In genomic region chr5:88420319-88421065, GRCm38 (mm10) we compare ENCODE assay signal across 39 mouse cellular contexts. TPM values are rescaled to one million over a fixed set of nuclear protein-coding genes. Genes with fewer than 3 reads are reported as not detected.
"Had no signal": no experiment of that assay in that cellular context is flagged by ENCODE, and none has a peak within 500 bp of the region (broad histone marks: within the 10 kb centered on the region; RNA-seq: fewer than 3 reads in every experiment).

No protein-coding gene starts in this region.

- H3K4me3 ChIP-seq: limb, embryonic 10.5 days; limb, embryonic 12.5 days; limb, embryonic 13.5 days; limb, embryonic 15.5 days; liver, embryonic 12.5 days; liver, embryonic 13.5 days; liver, embryonic 15.5 days; lung, embryonic 15.5 days; megakaryocyte, embryonic 14.5 days; midbrain, embryonic 10.5 days; midbrain, embryonic 12.5 days; midbrain, embryonic 13.5 days; midbrain, embryonic 15.5 days; myocyte; neural tube, embryonic 12.5 days; neural tube, embryonic 13.5 days had no signal

- DNase-seq: left cerebral cortex, postnatal 4 days; liver; liver, embryonic 13.5 days; liver, postnatal 0 days; lung, adult 18-20 months; lung, adult 2 months; lung, embryonic 14.5 days; lung, postnatal 10 days; lung, postnatal 14 days; lung, postnatal 36 days; lung, postnatal 4 days; midbrain, embryonic 14.5 days had no signal

- H3K9ac ChIP-seq: limb, embryonic 12.5 days; limb, embryonic 13.5 days; limb, embryonic 15.5 days; liver, embryonic 12.5 days; liver, embryonic 13.5 days; liver, embryonic 14.5 days; liver, embryonic 15.5 days; liver, postnatal 0 days; lung, embryonic 14.5 days; lung, embryonic 15.5 days; midbrain, embryonic 12.5 days; midbrain, embryonic 13.5 days; midbrain, embryonic 15.5 days; neural tube, embryonic 12.5 days; neural tube, embryonic 13.5 days had no signal

- H3K27me3 ChIP-seq: limb, embryonic 12.5 days; limb, embryonic 13.5 days; limb, embryonic 15.5 days; liver, embryonic 12.5 days; liver, embryonic 13.5 days; liver, embryonic 15.5 days; lung, embryonic 15.5 days; megakaryocyte, embryonic 14.5 days; midbrain, embryonic 12.5 days; midbrain, embryonic 13.5 days; midbrain, embryonic 15.5 days; neural tube, embryonic 12.5 days; neural tube, embryonic 13.5 days had no signal

- H3K27ac ChIP-seq: limb, embryonic 10.5 days; limb, embryonic 12.5 days; limb, embryonic 13.5 days; limb, embryonic 15.5 days; liver, embryonic 12.5 days; liver, embryonic 13.5 days; liver, embryonic 14.5 days; liver, embryonic 15.5 days; lung, embryonic 15.5 days; macrophage; midbrain, embryonic 10.5 days; midbrain, embryonic 12.5 days; midbrain, embryonic 13.5 days; midbrain, embryonic 15.5 days; neural tube, embryonic 12.5 days; neural tube, embryonic 13.5 days had no signal

- H3K36me3 ChIP-seq: limb, embryonic 10.5 days; limb, embryonic 12.5 days; limb, embryonic 13.5 days; limb, embryonic 15.5 days; liver, embryonic 12.5 days; liver, embryonic 13.5 days; liver, embryonic 15.5 days; lung, embryonic 15.5 days; midbrain, embryonic 10.5 days; midbrain, embryonic 12.5 days; midbrain, embryonic 13.5 days; midbrain, embryonic 15.5 days; neural tube, embryonic 12.5 days; neural tube, embryonic 13.5 days had no signal

- H3K9me3 ChIP-seq: limb, embryonic 10.5 days; limb, embryonic 12.5 days; limb, embryonic 13.5 days; limb, embryonic 15.5 days; liver, embryonic 12.5 days; liver, embryonic 13.5 days; liver, embryonic 15.5 days; lung, embryonic 15.5 days; megakaryocyte, embryonic 14.5 days; midbrain, embryonic 10.5 days; midbrain, embryonic 12.5 days; midbrain, embryonic 13.5 days; midbrain, embryonic 15.5 days; neural tube, embryonic 12.5 days; neural tube, embryonic 13.5 days had no signal

- H3K4me2 ChIP-seq: limb, embryonic 12.5 days; limb, embryonic 13.5 days; limb, embryonic 15.5 days; liver, embryonic 11.5 days; liver, embryonic 12.5 days; liver, embryonic 13.5 days; liver, embryonic 15.5 days; lung, embryonic 14.5 days; lung, embryonic 15.5 days; midbrain, embryonic 11.5 days; midbrain, embryonic 12.5 days; midbrain, embryonic 13.5 days; midbrain, embryonic 15.5 days; neural tube, embryonic 12.5 days; neural tube, embryonic 13.5 days had no signal

- H3K4me1 ChIP-seq: limb, embryonic 10.5 days; limb, embryonic 12.5 days; limb, embryonic 13.5 days; limb, embryonic 15.5 days; liver, embryonic 12.5 days; liver, embryonic 13.5 days; liver, embryonic 15.5 days; lung, embryonic 15.5 days; megakaryocyte, embryonic 14.5 days; midbrain, embryonic 10.5 days; midbrain, embryonic 12.5 days; midbrain, embryonic 13.5 days; midbrain, embryonic 15.5 days; neural tube, embryonic 12.5 days; neural tube, embryonic 13.5 days had no signal

- ATAC-seq: liver, embryonic 12.5 days; liver, postnatal 0 days; lung, postnatal 0 days; midbrain, embryonic 13.5 days; midbrain, embryonic 15.5 days; midbrain, embryonic 16.5 days had no signal

RNA-seq across cellular contexts. Expression of gene Ambn, which starts 35.3 kb away (rescaled TPM):
- polyA plus RNA-seq: liver, adult 2 months; liver, embryonic 11.5 days; liver, embryonic 12.5 days; liver, embryonic 13.5 days; liver, embryonic 14.5 days; liver, embryonic 15.5 days; liver, embryonic 16.5 days; liver, postnatal 0 days; lung, adult 2 months; lung, embryonic 14.5 days; lung, embryonic 15.5 days; lung, embryonic 16.5 days; lung, postnatal 0 days; macrophage; midbrain, embryonic 11.5 days; midbrain, embryonic 12.5 days; midbrain, embryonic 13.5 days; midbrain, embryonic 14.5 days; midbrain, embryonic 15.5 days; midbrain, embryonic 16.5 days; myocyte; neural tube, embryonic 11.5 days; neural tube, embryonic 12.5 days; neural tube, embryonic 13.5 days had no signal

RNA-seq across cellular contexts. Expression of gene Amtn, which starts 44.6 kb away (rescaled TPM):
- polyA plus RNA-seq: limb, embryonic 10.5 days; limb, embryonic 11.5 days; limb, embryonic 12.5 days; liver, adult 2 months; liver, embryonic 11.5 days; liver, embryonic 12.5 days; liver, embryonic 13.5 days; liver, embryonic 14.5 days; liver, embryonic 15.5 days; liver, embryonic 16.5 days; liver, postnatal 0 days; lung, embryonic 14.5 days; lung, embryonic 15.5 days; lung, embryonic 16.5 days; macrophage; midbrain, embryonic 10.5 days; midbrain, embryonic 11.5 days; midbrain, embryonic 12.5 days; midbrain, embryonic 13.5 days; midbrain, embryonic 14.5 days; midbrain, embryonic 15.5 days; midbrain, embryonic 16.5 days; midbrain, postnatal 0 days; myocyte; neural tube, embryonic 11.5 days; neural tube, embryonic 12.5 days; neural tube, embryonic 13.5 days had no signal
